Mouse (Mus musculus) gastrocnemius, adult 18-20 months (tissue): ENCODE measurements at regions not wholly inside any gene's neighbourhood (a gene's known extent, or its start where the extent isn't known, plus 50 kb on each side); places are given as distances from the start of the nearest gene placed in this dataset.

Experiments
- DNase-seq: peaks from one replicate; pipeline ENCODE4 v3.0.0; 2021; ENCODE audit warnings: low spot score

DNA sequence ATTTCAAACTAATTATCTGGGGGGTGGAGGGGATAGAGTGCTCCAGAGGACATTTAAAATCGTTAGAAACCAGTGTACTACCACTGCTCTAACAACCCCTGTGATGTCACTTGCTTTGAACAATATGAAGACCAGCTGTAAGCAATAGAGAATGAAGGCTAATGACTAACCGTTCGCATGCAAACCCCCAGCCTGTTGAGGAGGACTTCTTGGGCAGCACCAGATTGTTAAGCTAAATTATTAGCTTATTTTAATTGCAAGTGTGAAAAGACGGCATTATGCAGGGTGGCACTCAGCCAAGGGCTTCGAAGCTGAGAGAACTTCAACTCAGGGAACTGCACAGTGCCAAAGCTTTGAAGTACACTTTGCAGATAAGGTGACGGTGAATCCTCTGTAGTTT, 452.0 kb upstream of the Adamts9 start:
- no peak for DNase-seq

DNA sequence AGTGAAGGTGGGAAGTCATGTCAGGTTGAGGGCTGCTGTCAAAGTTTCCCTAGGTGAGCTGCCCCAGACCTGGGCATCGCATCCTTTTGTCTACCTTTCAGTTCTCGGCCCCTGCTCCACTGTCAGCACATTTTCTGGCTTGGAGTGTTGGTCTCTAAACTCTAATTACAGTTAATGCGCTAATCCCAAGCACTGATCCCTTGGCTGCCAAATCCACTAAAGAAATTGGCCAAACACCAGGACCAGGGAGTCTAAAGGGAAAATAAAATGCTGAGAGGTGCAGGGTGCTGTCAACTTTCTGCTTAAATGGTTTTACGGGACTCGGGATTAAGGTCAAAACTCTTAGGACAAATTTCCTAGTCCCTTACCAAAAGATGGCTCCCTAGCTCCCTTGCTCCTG, 450.3 kb upstream of the Adamts9 start:
- no peak for DNase-seq

DNA sequence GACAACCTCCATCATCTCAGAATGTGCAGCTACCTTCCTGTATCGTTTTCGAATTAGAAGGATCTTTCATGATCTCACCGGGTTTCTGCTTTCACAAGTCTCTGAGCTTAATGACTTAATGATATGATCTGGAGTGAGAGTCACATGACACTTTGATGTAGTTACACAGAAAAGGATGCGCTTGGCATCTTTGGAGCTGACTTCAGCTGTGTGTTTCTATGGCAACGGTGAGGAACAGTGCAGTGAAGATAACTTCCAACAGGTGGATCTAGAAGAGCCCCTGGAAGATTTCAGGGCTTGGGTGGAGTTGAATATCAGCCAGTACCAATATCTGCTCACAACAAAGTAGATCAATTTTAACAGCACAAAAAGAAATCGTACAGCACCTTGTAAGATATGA, 449.1 kb upstream of the Adamts9 start:
- DNase-seq = no peak

DNA sequence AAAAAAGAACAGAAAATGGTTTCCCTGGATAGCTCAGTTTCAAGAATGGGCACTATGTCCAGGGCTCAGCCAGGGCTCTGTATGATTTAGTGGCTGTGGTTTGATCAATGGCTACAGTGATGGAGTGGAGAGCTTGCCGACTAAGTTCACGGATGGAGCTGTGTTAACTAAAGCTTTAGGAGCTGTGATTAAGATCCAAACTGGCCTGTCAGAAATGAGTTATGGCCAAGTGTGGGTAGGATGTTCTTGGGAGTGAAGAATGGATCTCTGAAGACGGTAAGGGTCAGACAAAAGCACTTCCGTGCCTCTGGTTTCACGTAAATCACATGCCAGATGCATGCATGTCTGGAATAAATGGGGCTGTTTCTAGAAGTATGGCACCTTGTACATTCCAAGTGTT, 447.9 kb upstream of the Adamts9 start:
- no peak for DNase-seq

DNA sequence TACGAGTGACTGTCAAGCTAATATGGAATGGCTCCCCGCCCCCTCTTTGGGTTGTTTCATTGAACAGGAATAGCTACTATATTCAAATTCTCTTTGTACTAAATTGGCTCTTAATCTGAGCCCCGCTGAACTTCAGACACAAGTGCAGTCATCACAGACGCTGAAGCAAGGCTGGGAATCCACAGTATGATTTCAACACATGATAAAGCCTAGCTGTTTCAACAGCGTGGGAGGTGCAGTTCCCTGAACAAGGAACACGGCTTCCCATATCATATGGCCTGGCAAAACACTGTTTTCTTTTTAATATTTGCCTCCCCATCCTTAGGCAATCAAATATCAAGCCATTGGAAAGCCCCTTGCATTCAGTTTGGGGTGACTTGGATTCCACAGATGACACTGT, 428.0 kb upstream of the Adamts9 start:
- DNase-seq = no peak

DNA sequence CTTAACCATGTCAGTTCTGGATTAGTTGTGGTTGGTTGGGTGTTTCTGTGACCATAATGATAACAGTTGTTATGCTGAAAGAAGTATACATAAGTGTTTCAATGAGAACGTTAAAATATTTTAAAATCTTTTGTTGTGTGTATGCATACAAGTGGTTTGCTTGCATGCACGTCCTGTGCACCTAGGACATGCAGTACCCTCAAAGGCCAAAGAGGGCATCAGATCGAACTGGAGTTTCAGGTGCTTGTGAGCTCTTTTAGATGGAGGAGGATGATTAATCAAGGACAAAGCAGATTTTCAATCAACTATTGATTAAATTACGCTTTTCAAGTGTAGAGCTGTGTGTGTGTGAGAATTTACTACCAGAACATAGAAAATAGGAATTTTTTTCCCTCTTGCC, 420.6 kb upstream of the Adamts9 start:
- DNase-seq = no peak

DNA sequence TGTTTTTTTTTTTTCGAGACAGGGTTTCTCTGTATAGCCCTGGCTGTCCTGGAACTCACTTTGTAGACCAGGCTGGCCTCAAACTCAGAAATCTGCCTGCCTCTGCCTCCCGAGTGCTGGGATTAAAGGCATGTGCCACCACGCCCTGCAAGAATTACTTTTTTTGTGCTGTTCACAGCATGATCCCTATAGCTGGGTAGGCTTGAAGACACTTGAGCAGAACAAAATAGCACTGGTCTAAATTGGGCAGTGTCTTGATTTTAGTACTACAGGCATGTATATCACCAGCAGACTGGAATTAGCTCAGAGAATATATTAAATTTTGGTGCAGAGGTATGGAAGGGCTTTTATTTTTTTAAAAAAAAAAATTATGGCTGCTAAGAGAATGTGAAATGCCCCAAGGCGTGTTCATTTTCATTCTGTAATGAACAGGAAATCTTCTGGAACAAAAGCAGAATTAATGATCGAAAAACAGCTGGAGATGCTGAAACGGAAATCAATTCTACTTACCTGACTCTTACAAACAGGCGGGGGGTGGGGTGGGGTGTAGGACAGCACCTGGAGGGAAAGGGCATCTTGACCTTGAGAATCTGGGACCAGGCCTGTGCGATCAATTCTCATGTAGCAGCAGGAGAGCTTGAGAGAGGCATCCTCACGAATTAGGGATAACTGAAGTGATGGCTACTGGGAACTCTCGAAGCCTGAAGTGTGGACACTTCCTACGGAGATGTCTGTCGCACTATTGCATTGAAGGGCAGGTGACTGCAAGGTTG, 410.2 kb upstream of the Adamts9 start:
- no peak for DNase-seq

DNA sequence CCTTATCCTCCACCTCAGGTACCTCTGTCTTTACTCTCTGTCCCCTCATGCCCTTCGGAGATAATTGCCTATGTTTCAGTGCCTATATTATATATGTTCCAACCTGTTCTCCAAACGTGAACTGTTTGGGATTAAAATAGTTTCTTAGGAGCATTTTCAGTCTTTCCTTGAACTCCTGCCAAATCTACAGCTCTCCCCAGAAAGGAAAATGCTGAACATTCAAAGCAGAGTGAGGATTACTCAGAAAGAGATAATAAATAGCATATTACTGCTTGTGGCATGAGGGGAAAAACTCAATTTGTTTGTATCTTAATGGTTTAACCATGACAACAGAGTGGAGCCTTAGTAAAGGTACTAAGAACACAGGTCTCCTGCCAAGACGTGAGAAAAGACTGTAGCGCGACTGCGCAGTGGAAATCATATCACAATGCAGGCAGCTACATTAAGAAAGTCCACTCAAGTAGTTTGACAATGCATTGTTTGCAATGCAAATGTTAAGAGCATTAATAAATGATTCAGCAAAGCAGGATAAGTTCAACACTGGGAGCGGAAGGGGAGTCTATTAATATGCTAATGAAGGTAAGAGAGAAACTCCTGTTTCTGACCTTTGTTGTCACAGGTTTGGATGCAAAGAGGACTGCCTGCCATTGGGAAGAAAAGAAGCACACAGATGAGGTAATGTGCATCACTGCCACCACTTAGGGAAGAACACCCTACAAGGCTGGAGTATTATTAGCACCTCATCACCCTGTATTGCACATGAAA, 406.8 kb upstream of the Adamts9 start:
- no peak for DNase-seq

DNA sequence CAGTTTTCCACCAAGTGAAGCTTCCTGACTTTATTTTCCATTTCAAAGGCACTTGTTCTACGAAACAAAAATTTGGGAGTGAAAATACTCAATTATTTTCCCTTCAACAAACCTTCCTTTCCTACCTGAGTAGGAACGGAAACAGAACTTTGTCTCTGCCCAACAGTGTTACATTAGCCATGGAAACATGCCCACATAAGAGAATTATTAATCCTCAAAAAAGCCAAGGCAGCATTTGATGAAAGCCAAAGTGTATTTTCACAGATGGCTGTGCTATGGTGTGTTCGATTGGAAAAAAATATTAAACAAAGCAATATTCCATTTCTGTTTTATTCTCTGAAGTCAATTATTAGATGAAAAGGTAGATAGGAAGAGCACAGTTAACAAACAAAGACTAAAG, 404.8 kb upstream of the Adamts9 start:
- no peak for DNase-seq

DNA sequence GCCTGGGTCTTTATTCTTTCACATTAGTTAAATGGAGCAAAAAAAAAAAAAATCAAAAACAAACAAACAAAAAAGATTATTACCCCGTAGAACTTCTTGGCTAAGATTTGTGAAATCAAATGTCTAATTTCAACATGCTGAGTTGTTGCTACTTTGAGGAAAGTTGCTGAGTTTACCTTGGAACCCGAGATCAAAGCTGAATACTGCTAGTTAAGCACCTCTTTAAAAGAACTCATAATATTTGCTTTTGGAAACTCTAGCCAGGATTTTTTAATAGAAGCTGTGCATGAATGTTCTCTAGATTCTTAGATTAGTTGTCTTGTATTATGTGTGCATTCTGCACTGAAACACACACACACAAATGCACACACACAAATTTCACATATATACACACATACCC, 385.4 kb upstream of the Adamts9 start:
- DNase-seq = no peak

DNA sequence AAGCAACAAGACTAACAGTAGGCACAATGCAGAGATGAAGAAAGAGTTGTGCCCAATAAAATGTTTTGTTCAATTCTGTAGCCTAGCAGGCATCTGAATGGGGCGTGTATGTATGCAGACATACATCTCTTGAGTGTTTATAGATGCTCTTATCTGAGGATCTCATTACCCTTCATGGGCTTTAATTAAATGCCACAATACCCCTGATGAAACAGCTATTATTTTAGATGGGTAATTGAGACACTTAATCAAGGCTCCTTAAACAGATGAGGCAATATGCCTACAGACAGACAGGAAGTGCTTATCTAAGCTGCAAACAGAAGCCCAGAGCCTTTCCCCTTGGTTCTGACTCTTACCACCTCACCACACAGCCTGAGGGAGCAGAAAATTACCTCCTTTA, 384.6 kb upstream of the Adamts9 start:
- DNase-seq = no peak

DNA sequence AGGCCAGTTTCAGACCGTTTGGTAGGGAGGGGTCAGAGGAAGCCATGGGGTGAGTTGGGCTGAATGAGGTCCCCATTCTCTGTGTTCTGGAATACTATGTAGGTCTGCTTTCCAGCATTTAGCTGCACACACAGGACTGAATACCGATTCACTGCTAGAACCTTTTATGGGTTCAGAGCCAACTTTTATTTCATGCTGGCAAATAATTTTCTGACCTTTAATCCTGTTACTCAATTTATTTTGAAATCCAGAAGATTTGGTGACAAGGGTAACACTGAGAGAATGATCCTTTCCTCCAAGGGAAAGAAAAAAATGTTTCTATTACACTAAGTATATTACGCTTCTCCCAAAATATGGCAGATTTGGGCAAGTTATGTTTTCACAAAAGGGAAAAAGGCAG, 380.6 kb upstream of the Adamts9 start:
- peak; percentile 5 for DNase-seq

DNA sequence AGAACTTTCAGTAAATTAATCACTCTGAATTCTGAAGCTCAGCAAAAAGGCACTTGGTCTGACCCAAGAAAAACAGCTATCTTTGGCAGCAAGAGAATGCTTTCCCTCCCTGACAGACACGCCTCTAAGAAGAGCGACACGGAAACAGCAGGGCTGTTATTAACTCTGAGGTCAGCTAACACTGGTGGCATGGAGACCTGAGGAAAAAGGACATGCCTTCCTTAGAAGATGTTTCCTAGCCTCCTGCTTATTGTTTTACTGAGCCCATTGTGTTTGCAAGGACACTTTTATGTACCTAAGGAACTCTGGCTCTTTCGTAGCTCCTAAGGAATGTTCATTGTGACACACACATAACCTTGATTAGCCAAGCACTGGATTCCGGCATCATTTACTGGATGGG, 371.3 kb upstream of the Adamts9 start:
- DNase-seq = no peak

DNA sequence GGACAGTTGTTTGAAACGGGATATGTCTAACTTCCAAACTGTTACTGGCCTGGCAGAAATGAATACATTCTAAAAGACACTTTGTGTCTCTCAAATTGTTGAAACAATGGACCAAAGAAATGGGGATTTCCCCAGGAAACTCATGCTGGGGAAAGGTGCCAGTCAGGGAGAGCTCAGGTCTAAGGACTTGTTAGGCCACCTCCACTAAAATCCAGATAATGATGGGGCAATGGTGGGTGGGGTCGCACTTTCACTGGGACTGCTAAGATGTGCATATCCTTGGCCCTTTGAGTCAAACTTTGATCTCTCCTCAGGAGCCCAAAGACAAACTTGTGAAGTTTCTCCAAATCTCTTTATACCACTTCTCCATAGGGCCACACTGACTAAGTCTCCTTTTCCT, 361.9 kb upstream of the Adamts9 start:
- DNase-seq = no peak

DNA sequence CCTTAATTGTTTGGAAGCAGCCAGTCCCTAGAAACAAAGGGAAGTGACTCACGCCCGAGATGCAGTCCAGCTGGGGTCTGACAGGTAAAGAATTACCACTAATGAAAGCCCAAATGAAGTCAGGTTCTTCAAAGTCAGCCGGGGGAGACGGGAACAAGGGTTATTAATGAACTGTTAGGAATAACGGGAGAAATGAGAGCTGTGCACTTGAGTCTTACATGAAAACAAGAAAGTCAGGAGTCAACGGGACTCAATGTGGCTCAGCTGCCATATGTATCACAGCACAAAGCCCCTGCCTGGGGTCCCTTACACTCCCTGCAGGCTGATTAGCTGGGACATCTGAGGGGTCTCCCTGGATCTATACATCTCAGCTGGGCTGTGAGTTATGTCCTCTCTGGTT, 354.7 kb upstream of the Adamts9 start:
- no peak for DNase-seq

DNA sequence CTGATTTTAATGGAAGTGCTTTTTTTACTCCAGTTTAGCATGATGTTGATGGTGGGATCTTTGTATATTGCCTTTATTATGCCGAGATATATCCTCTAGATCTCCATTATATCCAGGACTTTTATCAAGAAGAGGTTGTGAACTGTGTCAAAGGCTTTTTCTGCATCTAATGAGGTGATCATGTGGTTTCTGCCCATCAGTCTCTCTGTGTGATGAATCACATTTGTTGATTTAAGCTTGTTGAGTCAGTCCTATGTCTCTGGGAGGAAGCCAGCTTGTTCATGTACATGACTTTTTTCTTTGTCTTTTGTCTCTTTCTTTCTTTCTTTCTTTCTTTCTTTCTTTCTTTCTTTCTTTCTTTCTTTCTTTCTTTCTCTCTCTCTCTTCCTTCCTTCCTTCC, 348.4 kb upstream of the Adamts9 start:
- no peak for DNase-seq

DNA sequence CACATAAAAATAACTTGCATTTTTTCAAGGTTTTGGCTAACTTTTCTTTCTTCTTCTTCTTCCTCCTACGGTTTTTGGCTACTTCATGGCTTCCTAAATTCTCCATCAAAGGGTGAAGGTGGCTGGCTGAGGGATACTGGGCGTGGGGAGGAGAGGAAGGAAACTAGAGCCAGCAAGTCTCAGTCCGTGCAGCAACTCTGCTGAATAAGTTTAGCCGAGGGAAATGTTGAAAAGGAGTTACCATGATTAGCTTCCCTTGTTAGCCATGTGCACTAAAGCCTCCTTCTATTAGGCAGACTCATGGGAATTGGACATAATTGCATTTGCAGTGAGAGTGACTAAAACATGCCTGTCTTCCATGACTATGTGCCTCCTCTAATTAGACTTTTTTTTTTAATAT, 345.1 kb upstream of the Adamts9 start:
- peak; percentile 2 for DNase-seq

DNA sequence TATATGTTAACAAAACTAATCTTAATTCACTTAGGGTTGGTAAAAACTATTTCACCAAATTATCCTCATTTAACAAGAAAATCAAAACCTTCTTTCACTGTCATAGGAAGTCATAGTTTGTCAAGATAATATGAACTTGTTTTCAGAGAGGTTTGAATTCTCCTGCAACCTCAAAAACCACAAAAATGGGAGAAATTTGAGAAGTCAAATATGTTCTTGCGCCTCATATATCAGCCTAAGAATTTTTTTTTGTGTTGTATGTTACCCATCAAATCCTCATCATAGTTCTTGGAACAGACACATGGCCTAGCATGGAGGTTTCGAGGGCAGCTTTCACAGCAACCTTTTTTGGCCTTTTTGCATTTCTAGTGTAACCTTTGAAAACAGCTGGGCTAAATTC, 342.5 kb upstream of the Adamts9 start:
- no peak for DNase-seq

DNA sequence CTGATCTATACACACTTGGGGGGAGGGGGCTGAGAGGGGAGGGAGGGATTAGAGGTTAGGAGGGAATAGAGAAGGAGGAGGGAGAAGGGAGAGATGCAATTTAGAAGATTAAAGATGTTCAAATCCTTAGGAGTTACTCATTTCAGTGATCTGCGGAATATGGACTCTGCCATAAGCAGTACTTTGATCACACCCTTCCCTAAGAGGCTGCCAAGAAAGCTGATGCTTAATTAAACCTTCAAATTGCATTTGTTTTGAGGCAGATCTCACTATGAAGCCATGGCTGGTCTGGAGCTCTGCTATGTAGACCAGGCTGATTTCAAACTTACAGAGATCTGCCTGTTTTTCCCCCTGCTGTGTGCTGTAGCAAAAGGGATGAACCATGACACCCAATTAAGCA, 338.2 kb upstream of the Adamts9 start:
- no peak for DNase-seq

DNA sequence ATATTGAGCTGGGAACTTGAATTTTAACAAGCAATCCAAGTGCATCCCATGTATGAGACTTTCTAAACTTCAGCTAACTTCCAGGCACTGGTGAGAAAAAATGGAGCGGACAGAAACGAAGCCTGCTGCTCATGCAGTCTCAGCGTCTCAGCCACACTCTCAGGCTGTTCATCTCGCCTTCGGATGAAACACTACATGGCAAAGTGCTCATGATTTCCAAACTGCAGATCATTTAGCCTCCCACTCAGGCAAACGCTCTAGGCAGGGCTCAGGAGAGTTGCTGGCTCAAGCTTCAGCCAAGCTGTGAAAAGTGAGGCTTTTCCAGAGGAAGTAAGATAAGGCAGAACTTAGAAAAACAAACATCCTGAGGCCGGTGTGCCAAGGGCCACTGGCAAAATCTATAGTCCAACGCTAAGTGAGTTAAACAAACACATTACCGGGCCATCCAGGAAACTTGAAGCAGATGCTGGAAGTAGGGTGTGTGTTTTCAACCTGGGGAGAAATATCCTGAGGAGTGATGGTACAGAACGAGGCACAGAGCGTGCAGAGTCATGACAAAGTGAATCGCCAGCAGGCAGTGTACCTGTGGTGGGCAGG, 330.7 kb upstream of the Adamts9 start:
- DNase-seq = peak; percentile 15

DNA sequence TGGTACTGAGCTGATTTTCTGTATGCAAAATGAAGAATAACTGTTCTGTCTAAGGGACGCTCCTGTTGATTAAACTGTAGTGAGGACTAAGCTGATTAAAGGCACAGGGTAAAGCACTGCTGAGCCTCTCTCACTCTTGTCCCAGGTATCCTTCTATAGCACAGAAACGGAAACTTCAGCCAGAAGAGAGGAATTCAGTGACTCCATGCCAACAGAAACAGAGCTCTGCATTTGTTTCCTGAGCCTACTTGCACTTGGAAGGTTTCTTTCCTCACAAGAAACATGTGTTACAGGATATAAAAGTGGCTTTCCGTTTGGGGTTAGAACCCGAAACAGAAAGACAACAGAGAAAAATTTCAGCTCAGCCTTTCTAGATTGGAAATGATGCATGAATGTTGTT, 328.9 kb upstream of the Adamts9 start:
- DNase-seq = no peak

DNA sequence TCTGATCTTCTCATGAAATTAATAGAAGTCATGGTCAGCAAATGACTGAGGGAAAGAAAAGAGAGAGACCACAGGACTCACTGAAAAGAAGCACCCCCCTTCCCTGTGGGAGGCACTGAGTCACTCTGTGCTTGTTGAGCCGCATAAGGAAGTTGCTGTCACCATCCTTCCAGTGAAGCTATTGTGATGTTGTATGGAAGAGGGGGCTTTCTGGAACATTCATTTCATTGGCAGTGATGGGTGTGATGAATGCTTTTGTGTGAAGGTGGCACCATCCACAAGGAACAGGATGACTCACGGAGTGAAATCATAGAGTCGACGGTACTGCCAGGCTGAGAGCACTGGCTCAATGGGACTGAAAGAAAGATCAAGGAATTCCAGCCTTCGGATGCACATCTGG, 323.5 kb upstream of the Adamts9 start:
- no peak for DNase-seq

DNA sequence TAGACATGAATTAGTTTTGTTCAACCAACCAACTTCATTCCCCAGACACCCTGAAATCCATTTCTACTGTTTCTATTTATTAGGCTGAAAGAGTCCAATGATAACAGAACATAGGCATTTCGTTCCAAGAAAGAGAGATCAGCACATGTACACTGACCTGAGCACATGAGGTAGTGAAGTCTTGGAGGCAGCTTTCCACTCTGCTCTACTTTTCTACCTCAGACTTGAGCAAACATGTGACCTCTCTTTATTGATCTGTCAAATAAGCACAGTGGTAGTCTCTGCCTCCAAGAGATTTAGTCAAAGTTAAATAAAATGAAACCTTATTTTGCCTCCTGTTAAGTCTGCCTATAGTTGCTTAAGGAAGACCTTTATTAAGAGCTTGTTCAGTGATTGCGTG, 321.9 kb upstream of the Adamts9 start:
- no peak for DNase-seq
